Mouse (Mus musculus) left cerebral cortex, adult 2 months (tissue): ENCODE measurements around the gene Tmem136. TPM values are rescaled to one million over a fixed set of nuclear protein-coding genes. Genes with fewer than 3 reads are reported as not detected.
"Not testable (repeated sequence)": the region's sequence is repeated elsewhere in the genome, so short reads cannot be mapped to it uniquely, and the experiment has no call there.

Experiments used
- DNase-seq, 2 experiments: peaks; one replicate each; pipeline ENCODE4 v3.0.0; 2021 to 2022; ENCODE audit warnings: low spot score in 2 of 2, mixed read lengths in 1 of 2; ENCODE audit errors: extremely low spot score in 1 of 2
- H3K27ac ChIP-seq: fragments of 200-600 bp; 2 replicates; pipeline ENCODE4 v1.8.1; 2022
- H3K4me3 ChIP-seq: fragments of 200-600 bp; 2 replicates; pipeline ENCODE4 v1.8.1; 2022
- CTCF ChIP-seq: fragments of 200-600 bp; IDR thresholded peaks from 2 replicates; pipeline ENCODE4 v1.8.1; 2022; ENCODE audit warnings: antibody characterized with exemption, mild to moderate bottlenecking, moderate library complexity
- intact Hi-C: fragments of 180-260 bp; cut with DNase I; formaldehyde crosslinking; loops from one replicate; pipeline ENCODE4 v1.15.1; 2025
- total RNA-seq, 2 experiments: library from RNA; stranded (reverse); gene quantifications; 2 replicates each; pipeline ENCODE4 v1.2.3; 2021

Gene Tmem136
- total RNA-seq, 2 experiments from 2014 or later, result 15.6 to 16.8 TPM

GRCm38 (mm10) chr9:43130684-43131083 is 14.3 kb upstream of the Tmem136 start:
- intact Hi-C loops, result no loop called here
- DNase-seq, result no peak
- H3K4me3 ChIP-seq, result no peak overlapping the region
- TF ChIP-seq CTCF, result peak; percentile 31
- H3K27ac ChIP-seq, result no peak overlapping the region

DNA sequence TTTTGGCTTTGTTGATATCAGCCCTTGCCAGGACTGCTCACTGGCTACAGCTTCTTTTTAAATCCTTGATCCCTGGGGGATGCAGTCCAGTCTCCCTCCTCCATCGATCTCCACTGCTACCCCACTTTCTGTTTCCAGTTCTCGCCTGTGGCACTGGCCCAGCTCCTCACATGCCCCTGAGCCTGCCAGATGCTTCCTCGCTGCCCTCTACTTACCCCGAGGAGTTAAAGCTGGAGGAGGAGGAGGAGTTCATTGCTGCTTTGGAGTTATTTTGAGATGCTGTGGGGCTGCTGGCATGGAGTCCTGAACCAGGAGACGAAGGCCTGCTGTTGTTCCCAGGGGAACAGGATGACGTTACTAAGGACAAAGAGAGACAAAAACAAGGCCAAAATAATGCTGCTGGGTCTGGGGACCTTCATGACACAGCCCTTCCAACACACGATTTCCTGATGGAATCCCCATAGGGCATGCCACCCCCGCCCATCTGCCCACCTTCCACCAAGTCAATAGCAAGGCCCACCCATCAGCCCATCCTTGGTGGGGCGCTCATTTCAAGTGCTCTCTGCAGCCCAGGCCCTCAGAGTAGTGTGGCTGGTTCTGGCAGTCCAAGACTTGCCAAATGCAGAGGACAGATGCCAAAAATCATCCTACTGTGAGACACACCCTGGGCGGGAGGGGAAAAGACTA is 10.9 kb upstream of the Tmem136 start:
- Histone ChIP-seq H3K4me3 (no peak overlapping the region), H3K27ac (peak overlapping the region; percentile 81)
- DNase-seq, result peak in 1 of 2 experiments; percentile 43
- intact Hi-C loops, result no loop called here
- TF ChIP-seq CTCF, result no peak

- no peak for DNase-seq
- peak; percentile 52 for TF ChIP-seq CTCF
Measured at GRCm38 (mm10) chr9:43122379-43122778, 6.0 kb upstream of the Tmem136 start.

GRCm38 (mm10) chr9:43121948-43122347 is 5.6 kb upstream of the Tmem136 start:
- DNase-seq, intact Hi-C loops, H3K27ac ChIP-seq: not testable (repeated sequence)

More at GRCm38 (mm10) chr9:43122379-43122778, 6.0 kb upstream of the Tmem136 start:
- intact Hi-C loops, result no loop called here
- Histone ChIP-seq H3K4me3 (no peak overlapping the region), H3K27ac (no peak overlapping the region)

GRCm38 (mm10) chr9:43116997-43117336 is 597 bp upstream of the Tmem136 start:
- no peak for TF ChIP-seq CTCF
- DNase-seq, result no peak
- intact Hi-C loops, result no loop called here
- Histone ChIP-seq H3K4me3 (peak overlapping the region; percentile 76; the same call in 1 of the 2 replicates), H3K27ac (no peak overlapping the region; the same call in 1 of the 2 replicates)

More at GRCm38 (mm10) chr9:43121948-43122347, 5.6 kb upstream of the Tmem136 start:
- H3K4me3 ChIP-seq, result not testable (repeated sequence)

- intact Hi-C loops, result no loop called here
- H3K27ac ChIP-seq, result peak overlapping the region; percentile 97
- no peak for DNase-seq
Measured at GRCm38 (mm10) chr9:43115431-43116133, 788 bp downstream of the Tmem136 start.

DNA sequence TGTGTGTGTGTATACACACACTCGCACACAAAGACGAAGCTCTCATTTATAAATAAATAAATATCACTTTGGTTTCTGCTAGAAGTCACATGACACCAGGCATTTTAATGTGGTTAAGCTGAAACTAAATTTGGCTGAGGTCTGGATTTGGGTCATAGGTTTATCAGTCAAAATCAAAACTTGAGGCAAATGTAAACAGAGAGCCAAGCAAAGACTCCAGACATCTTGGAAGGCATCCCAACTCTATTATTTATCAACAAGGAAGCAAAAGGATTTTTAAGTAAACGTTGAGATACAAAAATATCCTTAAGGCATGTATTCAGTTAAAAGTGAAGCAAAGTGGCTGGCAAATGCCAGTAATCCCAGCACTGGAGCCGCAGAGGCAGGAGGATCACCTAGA is 1.5 kb downstream of the Tmem136 start:
- Histone ChIP-seq H3K4me3 (peak overlapping the region; percentile 76; the same call in 1 of the 2 replicates), H3K27ac (peak overlapping the region; percentile 97; the same call in 1 of the 2 replicates)
- intact Hi-C loops, result no loop called here
- DNase-seq, result no peak
- no peak for TF ChIP-seq CTCF

More at GRCm38 (mm10) chr9:43115431-43116133, 788 bp downstream of the Tmem136 start:
- peak overlapping the region; percentile 76 for H3K4me3 ChIP-seq
- no peak for TF ChIP-seq CTCF

DNA sequence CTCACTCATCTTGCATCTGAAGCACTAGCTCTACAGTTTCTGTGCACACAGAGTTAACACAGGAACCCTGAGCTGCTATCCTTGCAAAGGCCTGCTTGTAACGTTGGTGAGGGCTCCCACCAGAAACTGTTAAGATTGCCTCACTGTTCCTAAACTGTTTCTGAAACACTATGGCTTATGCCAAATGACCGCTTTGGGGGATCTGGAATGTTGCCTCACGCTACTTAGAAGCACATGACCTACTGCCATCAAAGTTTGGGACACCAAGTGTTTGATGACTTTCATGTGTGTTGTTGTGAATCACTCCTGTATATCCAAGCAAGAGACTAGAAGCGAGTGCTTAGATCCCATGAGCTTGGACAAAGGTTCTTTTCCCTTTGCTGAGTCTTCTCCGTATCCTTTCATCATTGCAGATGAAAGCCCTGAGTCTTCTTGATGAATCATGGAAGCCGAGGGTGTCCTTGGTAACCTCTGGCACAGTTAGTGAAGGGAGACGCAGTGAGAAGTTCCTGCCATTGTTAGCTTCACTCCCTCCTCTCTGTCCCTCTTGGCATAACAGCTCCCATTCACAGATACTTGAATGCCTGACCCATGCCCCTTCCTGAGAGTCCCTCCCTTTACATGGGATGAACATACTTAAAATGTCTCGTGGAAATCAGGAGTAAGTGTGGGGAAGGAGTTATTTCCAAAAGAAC is 5.9 kb downstream of the Tmem136 start:
- intact Hi-C loops, result no loop called here
- TF ChIP-seq CTCF, result no peak
- H3K4me3 ChIP-seq, result no peak overlapping the region
- DNase-seq, result no peak
- H3K27ac ChIP-seq, result no peak overlapping the region

DNA sequence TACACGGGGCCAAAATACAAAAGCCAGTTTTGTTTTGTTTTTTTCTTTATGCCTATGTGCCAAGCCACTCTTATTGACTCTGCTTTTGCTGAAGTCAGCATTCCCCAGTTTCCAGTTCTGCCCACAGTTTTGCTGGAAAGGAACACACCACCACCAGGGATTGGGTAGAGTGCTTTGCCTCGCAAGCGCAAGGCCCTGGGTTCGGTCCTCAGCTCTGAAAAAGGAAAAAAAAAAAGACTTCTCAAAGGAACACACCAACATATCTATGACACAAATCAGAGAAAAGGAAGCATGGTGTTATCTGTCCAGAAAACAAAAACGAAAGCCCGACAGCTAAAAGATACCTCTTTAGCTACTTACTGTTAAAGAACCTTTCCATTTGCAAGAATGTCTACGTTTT is 7.2 kb downstream of the Tmem136 start:
- H3K4me3 ChIP-seq, result no peak overlapping the region
- DNase-seq, result no peak
- 0 out of 2 replicates have a peak overlapping the region, but pooled peaks have one; percentile 5 for H3K27ac ChIP-seq
- TF ChIP-seq CTCF, result no peak
- intact Hi-C loops, result no loop called here

DNA sequence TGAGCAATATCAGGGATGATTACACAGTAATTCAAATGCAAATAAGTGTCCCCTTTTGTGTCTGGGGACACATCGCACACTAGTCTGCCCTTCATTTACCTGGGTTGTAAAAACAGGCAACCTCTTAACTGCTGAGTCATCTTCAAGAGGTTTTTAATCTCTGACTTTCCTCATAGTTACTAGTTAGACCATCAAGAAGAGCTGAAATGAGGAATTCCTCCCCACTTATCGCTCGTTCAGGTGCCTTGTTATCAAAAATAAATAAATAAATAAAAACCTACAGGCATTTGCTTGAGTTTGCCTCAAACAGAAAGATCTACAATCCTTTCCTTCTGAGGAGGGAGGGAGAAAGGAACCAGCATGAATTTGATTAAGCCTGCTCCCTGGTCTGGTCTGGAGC is 7.6 kb downstream of the Tmem136 start:
- Histone ChIP-seq H3K4me3 (no peak overlapping the region), H3K27ac (peak overlapping the region; percentile 94; the same call in 1 of the 2 replicates)
- no peak for TF ChIP-seq CTCF
- no peak for DNase-seq
- intact Hi-C loops, result no loop called here

GRCm38 (mm10) chr9:43108081-43108480 is 8.3 kb downstream of the Tmem136 start:
- intact Hi-C loops, result no loop called here
- Histone ChIP-seq H3K27ac (peak overlapping the region; percentile 94), H3K4me3 (no peak overlapping the region)
- no peak for DNase-seq
- no peak for TF ChIP-seq CTCF

- DNase-seq, result no peak
- Histone ChIP-seq H3K27ac (peak overlapping the region; percentile 94), H3K4me3 (no peak overlapping the region)
- TF ChIP-seq CTCF, result no peak
- intact Hi-C loops, result no loop called here
Measured at GRCm38 (mm10) chr9:43107555-43107954, 8.8 kb downstream of the Tmem136 start.
